Mouse (Mus musculus) heart, postnatal 10 days (tissue): ENCODE measurements around the gene Nbeal2. TPM values are rescaled to one million over a fixed set of nuclear protein-coding genes. Genes with fewer than 3 reads are reported as not detected.
"Not testable (repeated sequence)": the region's sequence is repeated elsewhere in the genome, so short reads cannot be mapped to it uniquely, and the experiment has no call there.

Experiments
- DNase-seq, 2 experiments: peaks; one replicate each; pipeline ENCODE4 v3.0.0; 2021
- intact Hi-C: fragments of 180-260 bp; cut with DNase I; formaldehyde crosslinking; loops from one replicate; pipeline ENCODE4 v1.15.1; 2025
- total RNA-seq, 2 experiments: library from RNA; stranded (reverse); gene quantifications; 2 replicates each; pipeline ENCODE4 v1.2.3; 2021

The Nbeal2 gene
- 1 to 10 TPM; 8.3 to 8.7 TPM for total RNA-seq

- peak; percentile 95 to 96 for DNase-seq
- intact Hi-C loops, result loop anchor here (5.0 kb wide), 1 partner anchor 53 kb away; no protein-coding TSS in a partner anchor
Observed at GRCm38 (mm10) chr9:110653655-110654461, at the start of gene Nbeal2. Nbeal2 (minus strand) TSS chr9:110654161.

DNA sequence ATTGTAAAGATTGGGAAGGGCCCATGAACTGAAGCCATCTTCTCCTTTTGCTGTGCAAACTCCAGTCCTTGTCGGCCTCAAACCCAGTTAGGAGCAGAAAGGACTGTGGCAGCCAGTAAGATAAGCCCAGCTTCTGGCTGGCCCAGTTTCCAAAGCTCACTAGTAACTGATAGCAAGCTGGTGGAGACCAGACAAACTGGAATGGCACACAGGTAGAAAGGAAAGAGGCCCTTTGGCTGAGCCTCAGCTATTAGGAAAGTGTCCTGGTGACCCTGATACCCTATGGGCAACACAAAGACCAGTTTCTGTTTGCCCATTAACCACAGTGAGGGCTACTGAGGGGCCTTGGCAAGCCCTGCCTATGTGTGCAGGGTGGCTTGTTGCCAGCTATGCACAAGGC is 48.9 kb upstream of the Nbeal2 start:
- peak; percentile 52 to 62 for DNase-seq
- intact Hi-C loops, result no loop called here

GRCm38 (mm10) chr9:110701114-110702032 is 47.4 kb upstream of the Nbeal2 start:
- intact Hi-C loops, result no loop called here

GRCm38 (mm10) chr9:110699574-110699973 is 45.6 kb upstream of the Nbeal2 start:
- DNase-seq, result no peak
- intact Hi-C loops, result no loop called here

More at GRCm38 (mm10) chr9:110701114-110702032, 47.4 kb upstream of the Nbeal2 start:
- no peak for DNase-seq

- DNase-seq, result peak; percentile 57 to 72
- intact Hi-C loops, result no loop called here
Observed at GRCm38 (mm10) chr9:110697465-110697864, 43.5 kb upstream of the Nbeal2 start.

DNA sequence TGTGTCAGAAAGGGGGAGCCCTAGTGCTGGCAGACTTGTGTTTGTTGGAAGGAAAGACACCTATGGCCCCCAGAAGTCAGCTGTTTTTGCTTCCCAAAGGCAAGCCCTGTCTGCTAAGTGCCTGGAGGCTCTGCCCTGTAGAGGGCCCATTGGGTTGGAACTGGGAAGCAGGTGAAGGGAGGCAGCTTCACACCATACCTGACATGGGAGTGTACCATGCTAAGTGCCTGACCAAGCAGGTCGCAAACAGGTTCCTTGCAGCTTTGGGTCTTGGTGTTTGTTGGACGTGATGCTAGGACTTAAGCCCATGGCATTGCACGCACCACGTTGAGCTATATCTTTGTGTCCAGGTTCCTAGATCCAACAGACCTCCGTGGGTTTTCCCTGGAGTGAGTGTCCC is 42.5 kb upstream of the Nbeal2 start:
- DNase-seq, result no peak
- intact Hi-C loops, result no loop called here

DNA sequence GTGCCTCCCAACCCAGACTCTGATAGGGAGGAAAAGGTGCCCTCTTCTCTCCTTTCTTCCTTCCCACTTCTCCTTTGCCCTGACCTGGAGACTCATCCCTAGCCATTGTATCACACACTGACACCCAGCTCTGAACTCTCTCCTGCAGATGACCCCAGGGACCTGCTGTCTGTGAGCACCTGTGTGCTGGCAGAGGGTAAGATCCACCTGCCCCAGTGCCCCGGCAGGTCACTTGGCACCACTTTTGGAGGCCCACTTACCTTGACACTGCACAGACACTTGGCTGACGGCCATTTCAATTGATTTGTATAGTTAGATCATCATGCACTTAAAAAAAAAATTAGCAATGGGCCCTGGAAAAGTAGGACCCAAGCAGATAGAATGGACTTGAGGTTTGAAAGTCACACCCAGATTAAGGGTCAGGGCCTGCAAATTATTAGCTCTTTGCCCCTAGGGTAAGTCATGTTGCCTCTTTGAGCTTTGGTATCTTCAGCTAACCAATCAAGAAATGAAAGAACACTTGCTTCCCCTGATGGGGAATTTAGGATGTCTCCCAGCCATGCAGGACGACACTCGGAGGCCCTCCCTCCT is 41.3 kb upstream of the Nbeal2 start:
- no peak for DNase-seq
- intact Hi-C loops, result no loop called here

DNA sequence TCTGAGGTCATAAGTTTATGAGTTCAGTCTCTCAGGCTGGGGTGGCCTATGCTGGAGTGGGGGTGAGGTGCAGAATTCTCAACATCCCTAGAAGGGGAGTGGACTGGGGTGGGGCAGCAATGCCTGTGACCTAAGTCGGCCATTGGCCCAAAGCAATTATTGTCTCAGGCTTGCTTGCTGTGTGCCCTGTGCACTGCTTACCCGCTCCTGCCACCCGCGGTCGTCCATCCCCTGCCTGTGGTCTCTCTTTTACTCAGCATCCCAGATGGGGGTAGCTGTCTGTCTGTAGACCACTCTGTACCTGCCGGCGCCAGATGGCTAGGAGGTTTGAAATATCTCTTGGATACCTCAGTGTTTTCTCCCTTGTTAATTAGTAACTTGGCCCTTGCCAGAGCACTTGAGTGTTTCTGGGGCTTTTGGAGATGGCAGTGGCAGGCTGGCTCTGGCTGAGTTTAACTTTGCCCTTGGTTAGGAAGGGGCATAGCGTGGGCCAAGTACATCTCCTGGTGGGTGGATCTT is 35.4 kb upstream of the Nbeal2 start:
- DNase-seq, result no peak
- intact Hi-C loops, result no loop called here

DNA sequence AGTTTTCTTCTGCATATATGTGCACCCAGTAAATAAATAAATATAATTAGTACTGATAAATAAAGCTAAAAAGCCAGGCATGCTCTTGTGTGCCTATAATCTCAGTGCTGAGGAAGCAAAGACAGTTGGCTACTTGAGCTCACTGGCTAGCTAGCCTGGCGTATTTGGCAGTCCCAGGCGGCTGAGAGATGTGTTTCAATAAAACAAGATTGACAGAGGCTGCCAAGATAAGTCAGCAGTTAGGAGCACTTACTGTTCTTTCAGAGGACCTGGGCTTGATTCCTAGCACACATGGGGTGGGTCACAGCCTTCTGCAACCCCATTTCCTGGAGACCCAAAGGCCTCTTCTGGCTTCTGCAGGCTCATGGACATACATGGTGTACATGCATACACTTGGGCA is 33.9 kb upstream of the Nbeal2 start:
- intact Hi-C loops, result no loop called here
- no peak for DNase-seq

DNA sequence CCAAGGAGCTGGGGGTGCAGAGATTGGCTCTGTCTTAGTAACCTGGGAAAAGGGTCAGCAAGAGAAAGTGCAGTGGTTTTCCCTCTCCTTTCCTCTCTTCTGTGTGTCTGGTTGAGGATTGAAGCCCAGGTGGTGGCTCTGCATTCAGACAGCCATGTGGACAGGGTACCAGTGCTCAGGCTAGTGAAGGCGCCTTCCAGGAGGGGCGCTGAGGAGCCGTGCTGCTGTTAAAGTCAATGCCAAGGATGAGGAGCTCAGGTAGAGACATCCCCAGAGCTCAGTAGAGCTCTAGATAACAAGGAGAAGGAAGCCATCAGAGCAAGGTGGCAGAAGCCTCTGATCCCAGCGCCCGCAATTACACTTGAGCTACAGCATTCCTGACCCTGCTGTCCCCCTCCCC is 33.1 kb upstream of the Nbeal2 start:
- intact Hi-C loops, result no loop called here
- no peak for DNase-seq

- intact Hi-C loops, result no loop called here
- DNase-seq, result no peak
Observed at GRCm38 (mm10) chr9:110686472-110686871, 32.5 kb upstream of the Nbeal2 start.

- DNase-seq, result no peak
- intact Hi-C loops, result no loop called here
Observed at GRCm38 (mm10) chr9:110685591-110685990, 31.6 kb upstream of the Nbeal2 start.

DNA sequence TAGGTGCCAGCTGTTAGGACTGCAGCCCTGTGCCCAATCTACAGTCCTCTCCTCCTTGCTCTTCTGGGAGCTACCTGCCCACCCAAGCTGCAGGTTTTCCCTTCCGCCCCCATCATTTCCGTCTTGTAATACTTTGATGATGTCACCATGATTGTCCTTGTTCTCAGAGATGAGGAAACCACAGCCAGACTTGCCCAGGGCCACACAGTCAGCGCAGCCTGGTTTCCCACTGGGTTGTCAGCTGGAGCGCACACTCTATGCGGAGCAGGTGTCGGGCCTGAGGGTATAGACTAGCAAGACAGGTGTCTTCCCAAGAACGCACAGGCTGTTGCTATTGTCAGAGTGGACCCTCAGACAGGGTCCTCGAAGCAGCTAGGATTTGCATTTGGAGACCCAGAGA is 31.2 kb upstream of the Nbeal2 start:
- DNase-seq, result no peak
- intact Hi-C loops, result no loop called here

- peak; percentile 79 to 89 for DNase-seq
- intact Hi-C loops, result no loop called here
Observed at GRCm38 (mm10) chr9:110684100-110684831, 30.3 kb upstream of the Nbeal2 start.

GRCm38 (mm10) chr9:110683574-110684099 is 29.7 kb upstream of the Nbeal2 start:
- peak in 1 of 2 experiments; percentile 53 for DNase-seq
- intact Hi-C loops, result no loop called here

- intact Hi-C loops, DNase-seq: not testable (repeated sequence)
Observed at GRCm38 (mm10) chr9:110682697-110683096, 28.7 kb upstream of the Nbeal2 start.

- DNase-seq, result no peak
- intact Hi-C loops, result no loop called here
Observed at GRCm38 (mm10) chr9:110682255-110682654, 28.3 kb upstream of the Nbeal2 start.

DNA sequence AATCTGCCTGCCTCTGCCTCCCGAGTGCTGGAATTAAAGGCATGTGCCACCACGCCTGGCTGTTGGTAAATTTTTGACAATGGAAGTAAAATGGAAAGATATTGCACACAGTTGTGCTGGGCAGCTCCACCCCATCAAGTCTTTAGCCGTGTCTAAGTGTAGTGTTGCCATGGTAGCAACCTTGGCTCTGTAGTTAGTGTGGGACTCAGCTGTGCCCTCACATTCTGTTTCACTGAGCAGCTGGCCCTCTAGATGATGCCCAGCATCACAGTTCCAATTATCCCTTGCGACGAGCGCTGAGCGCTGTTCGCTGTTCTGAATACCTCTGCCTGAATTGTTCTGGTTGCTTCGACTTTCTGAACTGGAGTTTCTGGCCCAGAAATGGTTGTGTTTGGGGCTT is 27.9 kb upstream of the Nbeal2 start:
- intact Hi-C loops, result loop anchor here (2.0 kb wide), 1 partner anchor 23 kb away; no protein-coding TSS in a partner anchor
- DNase-seq, result no peak

DNA sequence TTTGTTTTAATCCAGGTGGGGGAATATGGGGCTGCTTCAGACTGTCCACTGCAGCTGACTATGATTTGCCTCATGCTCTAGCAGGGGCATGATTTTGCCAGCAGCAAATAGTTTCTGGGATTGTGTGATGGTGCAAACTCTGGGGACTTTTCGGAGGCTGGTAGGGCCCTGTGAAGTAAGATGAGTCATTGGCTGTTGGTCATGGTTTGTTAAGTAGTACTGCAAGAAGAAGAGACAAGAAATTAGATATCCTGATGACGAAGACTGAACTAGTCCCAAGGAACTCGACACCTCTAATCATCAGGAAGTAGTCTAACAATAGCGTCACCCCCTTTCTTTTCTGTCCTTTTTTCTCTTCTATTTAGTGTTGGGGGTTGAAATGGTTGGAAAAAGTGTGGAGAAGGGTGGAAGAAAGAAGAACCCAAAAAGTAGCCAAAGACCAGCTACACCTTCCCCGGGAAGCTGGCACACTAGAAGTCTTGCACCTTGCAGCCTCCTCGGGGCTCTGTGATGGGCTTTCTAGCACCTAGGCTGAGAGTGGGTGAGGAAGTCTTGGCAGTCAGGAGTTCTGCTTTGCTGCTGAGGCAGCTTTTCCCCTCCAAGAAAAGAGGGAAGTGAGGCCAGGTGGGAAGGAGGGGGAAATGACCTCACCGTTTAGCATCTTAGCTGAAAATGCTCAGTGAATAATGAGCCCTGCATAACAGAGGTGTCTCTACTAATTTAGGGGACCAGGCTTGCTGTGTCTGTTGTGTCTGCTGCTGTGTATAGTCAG is 27.0 kb upstream of the Nbeal2 start:
- no peak for DNase-seq
- intact Hi-C loops, result loop anchor here (2.0 kb wide), 1 partner anchor 22 kb away; no protein-coding TSS in a partner anchor
